Mouse (Mus musculus): ENCODE measurements at regions not wholly inside any gene's neighbourhood (a gene's known extent, or its start where the extent isn't known, plus 50 kb on each side); places are given as distances from the start of the nearest gene placed in this dataset.

GRCm38 (mm10) chr1:143879622-143880021 lies 102.5 kb downstream of the Uchl5 start:
- no peak for DNase-seq (ENCODE audit: low read depth)

- DNase-seq (ENCODE audit: low read depth), result no peak
These were observed 101.2 kb downstream of the Uchl5 start for GRCm38 (mm10) chr1:143878266-143878665.

- DNase-seq (ENCODE audit: low read depth), result no peak
These were observed 83.2 kb downstream of the Uchl5 start for GRCm38 (mm10) chr1:143860319-143860718.

GRCm38 (mm10) chr1:143858532-143858931 lies 81.5 kb downstream of the Uchl5 start:
- DNase-seq (ENCODE audit: low read depth), result no peak
